Mouse (Mus musculus): Measurements from ENCODE around the gene Recql5. TPM values are rescaled to one million over a fixed set of nuclear protein-coding genes. Genes with fewer than 3 reads are reported as not detected.
A peak's percentile ranks its signal among the peaks of the same experiment; 100 is the strongest.

Gene Recql5
- polyA plus RNA-seq, 1 experiment from 2014 or later, result 17.2 TPM

GRCm38 (mm10) chr11:115946221-115946828 lies 13.0 kb upstream of the Recql5 start:
- 90% methylated on average over 9 of the region's 9 CpGs for WGBS
- ATAC-seq (ENCODE audit: low FRiP score) (no peak), DNase-seq (ENCODE audit: low spot score) (no peak)
- Histone ChIP-seq H3K27ac (peak overlapping the region; percentile 43; the same call in 1 of the 2 replicates), H3K36me3 (replicated peaks; ENCODE audit: control insufficient read depth, insufficient read depth) (peaks cover 79% of the 10 kb centered on the region), H3K9ac (no peak overlapping the region), H3K9me3 (ENCODE audit: control insufficient read depth, low read length) (no peaks in the 10 kb centered on the region), H3K27me3 (ENCODE audit: control insufficient read depth, insufficient read depth, low read length) (no peaks in the 10 kb centered on the region), H3K4me3 (replicated peaks; ENCODE audit: low read length) (no peak overlapping the region), H3K4me1 (replicated peaks; ENCODE audit: control insufficient read depth, insufficient read depth, low read length) (peaks cover 6% of the 10 kb centered on the region; the same call in 1 of the 2 replicates), H3K4me2 (replicated peaks) (no peak overlapping the region)

- Histone ChIP-seq H3K9ac (no peak overlapping the region), H3K27ac (no peak overlapping the region), H3K4me1 (replicated peaks; ENCODE audit: control insufficient read depth, insufficient read depth, low read length) (peaks cover 6% of the 10 kb centered on the region; the same call in 1 of the 2 replicates), H3K36me3 (replicated peaks; ENCODE audit: control insufficient read depth, insufficient read depth) (peaks cover 79% of the 10 kb centered on the region), H3K4me2 (replicated peaks) (no peak overlapping the region), H3K4me3 (replicated peaks; ENCODE audit: low read length) (no peak overlapping the region), H3K27me3 (ENCODE audit: control insufficient read depth, insufficient read depth, low read length) (no peaks in the 10 kb centered on the region), H3K9me3 (ENCODE audit: control insufficient read depth, low read length) (no peaks in the 10 kb centered on the region)
- no peak for ATAC-seq (ENCODE audit: low FRiP score)
- WGBS, result 91% methylated on average over 8 of the region's 8 CpGs
- DNase-seq (ENCODE audit: low spot score), result no peak
Observed at GRCm38 (mm10) chr11:115945247-115945646, 12.0 kb upstream of the Recql5 start.

- Histone ChIP-seq H3K27me3 (ENCODE audit: control insufficient read depth, insufficient read depth, low read length) (no peaks in the 10 kb centered on the region), H3K9ac (no peak overlapping the region), H3K4me1 (replicated peaks; ENCODE audit: control insufficient read depth, insufficient read depth, low read length) (no peaks in the 10 kb centered on the region), H3K9me3 (ENCODE audit: control insufficient read depth, low read length) (no peaks in the 10 kb centered on the region), H3K36me3 (replicated peaks; ENCODE audit: control insufficient read depth, insufficient read depth) (peaks cover 90% of the 10 kb centered on the region), H3K4me3 (replicated peaks; ENCODE audit: low read length) (no peak overlapping the region), H3K27ac (no peak overlapping the region), H3K4me2 (replicated peaks) (no peak overlapping the region)
- DNase-seq (ENCODE audit: low spot score) (no peak), ATAC-seq (ENCODE audit: low FRiP score) (no peak)
- 88% methylated on average over 7 of the region's 7 CpGs for WGBS
Observed at GRCm38 (mm10) chr11:115941980-115942379, 8.7 kb upstream of the Recql5 start.

GRCm38 (mm10) chr11:115939690-115940329 lies 6.5 kb upstream of the Recql5 start:
- WGBS, result 36% methylated on average over 6 of the region's 6 CpGs
- no peak overlapping the region; the same call in 1 of the 2 replicates for H3K9ac ChIP-seq
- no peak overlapping the region for H3K4me2 ChIP-seq (replicated peaks)
- peaks cover 4% of the 10 kb centered on the region for H3K4me1 ChIP-seq (replicated peaks; ENCODE audit: control insufficient read depth, insufficient read depth, low read length)
- no peaks in the 10 kb centered on the region for H3K27me3 ChIP-seq (ENCODE audit: control insufficient read depth, insufficient read depth, low read length)
- H3K27ac ChIP-seq, result no peak overlapping the region
- H3K4me3 ChIP-seq (replicated peaks; ENCODE audit: low read length), result no peak overlapping the region
- DNase-seq (ENCODE audit: low spot score), result peak; percentile 91
- H3K36me3 ChIP-seq (replicated peaks; ENCODE audit: control insufficient read depth, insufficient read depth), result peaks cover 94% of the 10 kb centered on the region
- H3K9me3 ChIP-seq (ENCODE audit: control insufficient read depth, low read length), result no peaks in the 10 kb centered on the region
- no peak for ATAC-seq (ENCODE audit: low FRiP score)

DNA sequence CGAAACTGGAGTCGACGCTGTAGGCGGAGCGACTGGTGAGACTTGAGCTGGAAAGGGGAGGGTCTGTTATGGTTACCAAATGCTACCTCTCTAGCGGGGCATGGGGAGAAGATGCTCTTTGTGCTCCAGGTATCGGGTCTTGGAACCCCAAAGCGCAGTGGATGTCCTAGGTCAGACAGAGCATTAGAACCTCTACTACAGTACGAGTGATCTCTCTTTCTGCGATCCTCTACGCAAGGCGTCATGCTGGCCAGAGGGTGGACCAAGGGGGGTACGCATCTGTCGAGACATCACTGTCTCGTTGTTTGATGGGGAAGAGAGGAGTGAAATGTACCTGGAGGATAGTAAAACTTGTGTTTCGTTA lies 452 bp upstream of the Recql5 start:
- no peaks in the 10 kb centered on the region for H3K27me3 ChIP-seq (ENCODE audit: control insufficient read depth, insufficient read depth, low read length)
- WGBS, result under 1% methylated on average over 16 of the region's 16 CpGs
- H3K36me3 ChIP-seq (replicated peaks; ENCODE audit: control insufficient read depth, insufficient read depth), result peaks cover 39% of the 10 kb centered on the region
- H3K9me3 ChIP-seq (ENCODE audit: control insufficient read depth, low read length), result no peaks in the 10 kb centered on the region
- H3K4me1 ChIP-seq (replicated peaks; ENCODE audit: control insufficient read depth, insufficient read depth, low read length), result peaks cover 23% of the 10 kb centered on the region
- peak overlapping the region; percentile 90 for H3K4me2 ChIP-seq (replicated peaks)
- H3K4me3 ChIP-seq (replicated peaks; ENCODE audit: low read length), result peak overlapping the region; percentile 77
- H3K27ac ChIP-seq, result peak overlapping the region; percentile 34
- H3K9ac ChIP-seq, result peak overlapping the region; percentile 77
- DNase-seq (ENCODE audit: low spot score), result no peak
- ATAC-seq (ENCODE audit: low FRiP score), result 0 out of 2 replicates have a peak, but pooled peaks have one; percentile 4

DNA sequence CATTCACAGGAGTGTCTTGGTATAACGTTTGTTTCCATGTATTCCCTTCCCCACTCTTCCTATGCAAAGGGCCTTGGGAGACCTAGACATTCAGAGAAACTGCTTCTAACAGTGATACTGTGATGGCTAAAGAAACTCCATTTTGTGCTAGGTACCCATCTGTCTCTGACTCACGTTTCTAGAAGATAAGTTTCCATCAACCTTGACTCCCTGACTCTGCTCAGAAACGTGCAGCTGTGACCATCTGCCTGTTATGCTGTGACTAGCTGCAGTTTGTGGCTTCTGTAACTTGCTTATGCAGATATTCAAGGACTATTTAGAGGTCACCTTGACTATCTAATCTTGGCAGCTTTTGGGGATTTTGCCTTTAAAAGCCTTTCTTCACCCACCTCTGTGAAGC lies 2.0 kb downstream of the Recql5 start:
- Histone ChIP-seq H3K9ac (no peak overlapping the region), H3K4me3 (replicated peaks; ENCODE audit: low read length) (no peak overlapping the region), H3K9me3 (ENCODE audit: control insufficient read depth, low read length) (no peaks in the 10 kb centered on the region), H3K27me3 (ENCODE audit: control insufficient read depth, insufficient read depth, low read length) (no peaks in the 10 kb centered on the region), H3K4me2 (replicated peaks) (no peak overlapping the region), H3K4me1 (replicated peaks; ENCODE audit: control insufficient read depth, insufficient read depth, low read length) (peaks cover 23% of the 10 kb centered on the region), H3K27ac (no peak overlapping the region), H3K36me3 (replicated peaks; ENCODE audit: control insufficient read depth, insufficient read depth) (peaks cover 27% of the 10 kb centered on the region)
- ATAC-seq (ENCODE audit: low FRiP score), result no peak
- no peak for DNase-seq (ENCODE audit: low spot score)
- 74% methylated on average over 3 of the region's 3 CpGs for WGBS

GRCm38 (mm10) chr11:115929818-115930217 lies 3.5 kb downstream of the Recql5 start:
- no peaks in the 10 kb centered on the region for H3K27me3 ChIP-seq (ENCODE audit: control insufficient read depth, insufficient read depth, low read length)
- peaks cover 27% of the 10 kb centered on the region for H3K36me3 ChIP-seq (replicated peaks; ENCODE audit: control insufficient read depth, insufficient read depth)
- peaks cover 19% of the 10 kb centered on the region for H3K4me1 ChIP-seq (replicated peaks; ENCODE audit: control insufficient read depth, insufficient read depth, low read length)
- ATAC-seq (ENCODE audit: low FRiP score) (no peak), DNase-seq (ENCODE audit: low spot score) (no peak)
- WGBS, result 97% methylated on average over 2 of the region's 3 CpGs
- no peak overlapping the region for H3K27ac ChIP-seq
- no peak overlapping the region for H3K4me2 ChIP-seq (replicated peaks)
- H3K4me3 ChIP-seq (replicated peaks; ENCODE audit: low read length), result no peak overlapping the region
- no peak overlapping the region for H3K9ac ChIP-seq
- no peaks in the 10 kb centered on the region for H3K9me3 ChIP-seq (ENCODE audit: control insufficient read depth, low read length)

DNA sequence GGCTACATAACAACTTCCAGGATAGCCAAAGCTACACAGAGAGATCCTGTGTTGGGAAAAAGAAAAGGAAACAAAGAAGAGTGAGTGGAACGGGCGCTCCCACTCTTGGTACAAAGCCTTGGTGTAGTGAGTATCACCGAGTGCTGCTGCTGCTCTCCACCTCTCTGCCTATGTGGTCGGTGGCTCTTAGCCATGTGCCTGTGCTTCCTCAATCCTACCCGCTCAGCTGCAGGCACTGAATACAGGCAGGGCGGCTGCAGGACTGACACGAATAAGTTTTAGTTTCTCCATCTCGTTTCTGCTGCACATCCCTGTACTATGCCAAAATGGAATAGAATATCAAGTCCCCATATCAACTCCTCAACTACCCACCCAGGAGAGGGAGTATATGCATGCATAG lies 4.2 kb downstream of the Recql5 start:
- Histone ChIP-seq H3K9ac (no peak overlapping the region), H3K27me3 (ENCODE audit: control insufficient read depth, insufficient read depth, low read length) (no peaks in the 10 kb centered on the region), H3K36me3 (replicated peaks; ENCODE audit: control insufficient read depth, insufficient read depth) (peaks cover 35% of the 10 kb centered on the region), H3K4me2 (replicated peaks) (no peak overlapping the region), H3K4me3 (replicated peaks; ENCODE audit: low read length) (no peak overlapping the region), H3K4me1 (replicated peaks; ENCODE audit: control insufficient read depth, insufficient read depth, low read length) (peaks cover 11% of the 10 kb centered on the region), H3K27ac (no peak overlapping the region), H3K9me3 (ENCODE audit: control insufficient read depth, low read length) (no peaks in the 10 kb centered on the region)
- no peak for DNase-seq (ENCODE audit: low spot score)
- ATAC-seq (ENCODE audit: low FRiP score), result no peak
- 86% methylated on average over 8 of the region's 8 CpGs for WGBS

GRCm38 (mm10) chr11:115921986-115922385 lies 11.3 kb downstream of the Recql5 start:
- Histone ChIP-seq H3K4me1 (replicated peaks; ENCODE audit: control insufficient read depth, insufficient read depth, low read length) (no peaks in the 10 kb centered on the region), H3K4me2 (replicated peaks) (no peak overlapping the region), H3K4me3 (replicated peaks; ENCODE audit: low read length) (no peak overlapping the region), H3K27me3 (ENCODE audit: control insufficient read depth, insufficient read depth, low read length) (no peaks in the 10 kb centered on the region), H3K36me3 (replicated peaks; ENCODE audit: control insufficient read depth, insufficient read depth) (peaks cover 50% of the 10 kb centered on the region), H3K27ac (no peak overlapping the region), H3K9me3 (ENCODE audit: control insufficient read depth, low read length) (no peaks in the 10 kb centered on the region), H3K9ac (no peak overlapping the region)
- no peak for ATAC-seq (ENCODE audit: low FRiP score)
- WGBS, result 96% methylated on average over 1 of the region's 1 CpGs
- no peak for DNase-seq (ENCODE audit: low spot score)

Measured in hindbrain, embryonic 14.5 days (tissue).